Comparison of ENCODE assay signal across 13 mouse cellular contexts in genomic region chr10:40090504-40091428, GRCm38 (mm10). TPM values are rescaled to one million over a fixed set of nuclear protein-coding genes. Genes with fewer than 3 reads are reported as not detected.
DNase-seq lines count a peak whose midpoint lies in the region; ATAC-seq and TF ChIP-seq lines count a peak whose summit lies in the region.
"Had no signal": no experiment of that assay in that cellular context is flagged by ENCODE, and none has a peak within 500 bp of the region (broad histone marks: within the 10 kb centered on the region; RNA-seq: fewer than 3 reads in every experiment).

No protein-coding gene starts in this region.

- H3K36me3 ChIP-seq in heart, adult 2 months (ENCODE audit: control insufficient read depth, insufficient read depth, low read length), result peaks cover 4% of the 10 kb centered on the region; the same call in 1 of the 2 replicates
- no peaks in the 10 kb centered on the region for H3K36me3 ChIP-seq in heart, embryonic 15.5 days
- no peaks in the 10 kb centered on the region for H3K36me3 ChIP-seq in kidney, embryonic 16.5 days (ENCODE audit: insufficient read depth, low read length)
- H3K36me3 ChIP-seq in forebrain, embryonic 12.5 days (replicated peaks), result no peaks in the 10 kb centered on the region
- H3K36me3 ChIP-seq: neural tube, embryonic 13.5 days had no signal

- H3K4me3 ChIP-seq in heart, adult 2 months, result no peak overlapping the region
- H3K4me3 ChIP-seq in heart, embryonic 15.5 days, result no peak overlapping the region
- H3K4me3 ChIP-seq in kidney, embryonic 16.5 days (ENCODE audit: low read length), result no peak overlapping the region
- no peak overlapping the region for H3K4me3 ChIP-seq in forebrain, embryonic 12.5 days (replicated peaks)
- H3K4me3 ChIP-seq: megakaryocyte, embryonic 14.5 days; neural tube, embryonic 13.5 days had no signal

- H3K27ac ChIP-seq in heart, adult 2 months, result 0 out of 2 replicates have a peak overlapping the region, but pooled peaks have one; percentile 8
- H3K27ac ChIP-seq in heart, embryonic 15.5 days, result peak overlapping the region; percentile 84
- no peak overlapping the region for H3K27ac ChIP-seq in kidney, embryonic 16.5 days (ENCODE audit: low read length)
- no peak overlapping the region for H3K27ac ChIP-seq in forebrain, embryonic 12.5 days
- H3K27ac ChIP-seq: neural tube, embryonic 13.5 days had no signal

- H3K9ac ChIP-seq in heart, adult 2 months (ENCODE audit: low read depth, low read length), result no peak overlapping the region
- no peak overlapping the region for H3K9ac ChIP-seq in heart, embryonic 15.5 days
- no peak overlapping the region for H3K9ac ChIP-seq in kidney, embryonic 16.5 days (replicated peaks; ENCODE audit: low read length)
- no peak overlapping the region for H3K9ac ChIP-seq in forebrain, embryonic 12.5 days
- H3K9ac ChIP-seq: neural tube, embryonic 13.5 days had no signal

- peaks cover 2% of the 10 kb centered on the region; the same call in 1 of the 2 replicates for H3K79me2 ChIP-seq in heart, adult 2 months (replicated peaks; ENCODE audit: control insufficient read depth, insufficient read depth, low read length)

- H3K9me3 ChIP-seq in heart, embryonic 15.5 days (replicated peaks), result no peaks in the 10 kb centered on the region
- H3K9me3 ChIP-seq in kidney, embryonic 16.5 days (ENCODE audit: low read length), result no peaks in the 10 kb centered on the region
- no peaks in the 10 kb centered on the region for H3K9me3 ChIP-seq in forebrain, embryonic 12.5 days
- H3K9me3 ChIP-seq: neural tube, embryonic 13.5 days had no signal

- peak overlapping the region; percentile 45 for H3K4me2 ChIP-seq in heart, embryonic 15.5 days
- H3K4me2 ChIP-seq in kidney, embryonic 16.5 days (replicated peaks; ENCODE audit: low read depth, low read length), result no peak overlapping the region
- H3K4me2 ChIP-seq in forebrain, embryonic 12.5 days, result no peak overlapping the region
- H3K4me2 ChIP-seq: neural tube, embryonic 13.5 days had no signal

- intact Hi-C loops in heart, adult 2 months (cut with DNase I), result no loop called here
- intact Hi-C loops in heart, postnatal 36 days (cut with DNase I), result no loop called here

- WGBS in heart, adult 2 months, result 49% methylated on average over 11 of the region's 11 CpGs
- 46% methylated on average over 11 of the region's 11 CpGs for WGBS in heart, embryonic 15.5 days
- 71% methylated on average over 11 of the region's 11 CpGs for WGBS in kidney, embryonic 16.5 days
- 89% methylated on average over 11 of the region's 11 CpGs for WGBS in forebrain, embryonic 12.5 days

- no peak for TF ChIP-seq CTCF in heart, adult 2 months (IDR thresholded peaks at IDR 0.05)

- peak; percentile 70 for ATAC-seq in heart, embryonic 15.5 days (replicated peaks; ENCODE audit: insufficient number of reproducible peaks, insufficient read depth, low FRiP score, low read depth)
- peak; percentile 69; the same call in 1 of the 2 replicates for ATAC-seq in kidney, embryonic 16.5 days (ENCODE audit: low FRiP score, low TSS enrichment)
- no peak for ATAC-seq in forebrain, embryonic 12.5 days (ENCODE audit: low FRiP score)
- ATAC-seq: CD4-positive, CD25-positive, alpha-beta regulatory T cell, adult 4 months; hindbrain, embryonic 16.5 days had no signal

- H3K4me1 ChIP-seq in heart, adult 2 months (ENCODE audit: control insufficient read depth, insufficient read depth, low read length), result no peaks in the 10 kb centered on the region
- H3K4me1 ChIP-seq in heart, embryonic 15.5 days (replicated peaks), result peaks cover 42% of the 10 kb centered on the region
- H3K4me1 ChIP-seq in kidney, embryonic 16.5 days (ENCODE audit: insufficient read depth, low read length), result 0 out of 2 replicates have a peak, but pooled peaks cover 3% of the 10 kb centered on the region
- no peaks in the 10 kb centered on the region for H3K4me1 ChIP-seq in forebrain, embryonic 12.5 days
- H3K4me1 ChIP-seq: neural tube, embryonic 13.5 days had no signal

- no peaks in the 10 kb centered on the region for H3K27me3 ChIP-seq in heart, adult 2 months (ENCODE audit: control insufficient read depth, insufficient read depth, low read length)
- H3K27me3 ChIP-seq in heart, embryonic 15.5 days, result no peaks in the 10 kb centered on the region
- H3K27me3 ChIP-seq in kidney, embryonic 16.5 days (ENCODE audit: insufficient read depth, low read length), result no peaks in the 10 kb centered on the region
- no peaks in the 10 kb centered on the region for H3K27me3 ChIP-seq in forebrain, embryonic 12.5 days
- H3K27me3 ChIP-seq: megakaryocyte, embryonic 14.5 days; neural tube, embryonic 13.5 days had no signal

- TF ChIP-seq EP300 in heart, adult 2 months (IDR thresholded peaks at IDR 0.05; ENCODE audit: insufficient read depth, low read depth, low read length), result no peak

- TF ChIP-seq POLR2A in heart, adult 2 months (IDR thresholded peaks at IDR 0.05; ENCODE audit: insufficient read depth, low read depth, low read length), result no peak

- DNase-seq in heart, adult 2 months, result peak in 1 of 2 experiments; percentile 66
- DNase-seq in heart, postnatal 36 days, result no peak
- peak; percentile 69 for DNase-seq in lung, postnatal 10 days
- no peak for DNase-seq in cerebellum, adult 18-20 months
- no peak for DNase-seq in frontal cortex, postnatal 25 days (ENCODE audit: low spot score in 2 of 2)
- DNase-seq: right cerebral cortex, postnatal 4 days had no signal

RNA-seq across cellular contexts. Expression of gene Slc16a10, which starts 51.3 kb away (rescaled TPM):
- total RNA-seq in heart, adult 2 months (2021), result 10 to 100 TPM; 21.0 to 21.9 TPM
- polyA plus RNA-seq in heart, adult 2 months (2012; rRNA removed), result 15.3 and 28.3 TPM in 2 replicates
- 10 to 100 TPM; 17.8 to 23.8 TPM for total RNA-seq in heart, postnatal 36 days (2021)
- 14.8 and 20.8 TPM in 2 replicates for polyA plus RNA-seq in heart, embryonic 15.5 days (2015; fragmentation: Nextera tagmentation; extraction: Ambion mirVana)
- polyA plus RNA-seq in kidney, embryonic 16.5 days (2015; fragmentation: Nextera tagmentation; extraction: Ambion mirVana), result 9.6 and 10.3 TPM in 2 replicates
- polyA plus RNA-seq in forebrain, embryonic 12.5 days (2016; fragmentation: Nextera tagmentation; extraction: Ambion mirVana), result 5.4 and 8.7 TPM in 2 replicates

Comparison
In these comparisons a context has a peak if more than half of its experiments do, and no peak if none do; other contexts are left out.
1. H3K27ac ChIP-seq: peak in heart, adult 2 months (single experiment) and heart, embryonic 15.5 days (single experiment); none in kidney, embryonic 16.5 days (single experiment) and forebrain, embryonic 12.5 days (single experiment).